Mouse (Mus musculus) cerebellum, postnatal 4 days (tissue): Measurements from ENCODE around the gene Gadd45a.
"Not testable (repeated sequence)": the region's sequence is repeated elsewhere in the genome, so short reads cannot be mapped to it uniquely, and the experiment has no call there.

Source experiments
- DNase-seq, 2 experiments: peaks; one replicate each; pipeline ENCODE4 v3.0.0; 2022; ENCODE audit warnings: low spot score in 2 of 2, mixed read lengths in 1 of 2

Gene Gadd45a

DNA sequence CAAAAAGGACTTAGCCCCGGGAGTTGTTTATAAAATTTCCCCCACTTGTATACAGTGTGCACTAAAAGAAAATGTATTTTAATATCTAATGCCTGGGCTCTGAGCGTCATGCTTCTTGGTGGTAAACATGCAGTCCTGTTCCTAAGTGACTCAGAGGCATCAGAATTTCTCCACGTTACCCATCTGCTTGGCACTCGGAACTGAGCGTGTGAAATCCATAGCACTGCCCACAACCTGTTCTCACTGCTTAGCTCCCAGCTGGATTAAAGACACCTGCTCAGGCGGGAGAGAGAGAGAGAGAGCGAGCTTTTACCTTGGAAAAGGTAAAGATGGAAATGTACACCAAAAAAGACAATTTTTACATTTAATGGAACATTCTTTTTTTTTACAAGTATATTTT is 18.3 kb downstream of the Gadd45a start:
- not testable (repeated sequence) for DNase-seq

GRCm38 (mm10) chr6:67018365-67018764 is 18.9 kb downstream of the Gadd45a start:
- DNase-seq: no peak

GRCm38 (mm10) chr6:67016520-67017111 is 20.6 kb downstream of the Gadd45a start:
- no peak for DNase-seq

GRCm38 (mm10) chr6:67015739-67016519 is 21.3 kb downstream of the Gadd45a start:
- DNase-seq: no peak

- no peak for DNase-seq
Measured at GRCm38 (mm10) chr6:67014679-67015075, 22.6 kb downstream of the Gadd45a start.

DNA sequence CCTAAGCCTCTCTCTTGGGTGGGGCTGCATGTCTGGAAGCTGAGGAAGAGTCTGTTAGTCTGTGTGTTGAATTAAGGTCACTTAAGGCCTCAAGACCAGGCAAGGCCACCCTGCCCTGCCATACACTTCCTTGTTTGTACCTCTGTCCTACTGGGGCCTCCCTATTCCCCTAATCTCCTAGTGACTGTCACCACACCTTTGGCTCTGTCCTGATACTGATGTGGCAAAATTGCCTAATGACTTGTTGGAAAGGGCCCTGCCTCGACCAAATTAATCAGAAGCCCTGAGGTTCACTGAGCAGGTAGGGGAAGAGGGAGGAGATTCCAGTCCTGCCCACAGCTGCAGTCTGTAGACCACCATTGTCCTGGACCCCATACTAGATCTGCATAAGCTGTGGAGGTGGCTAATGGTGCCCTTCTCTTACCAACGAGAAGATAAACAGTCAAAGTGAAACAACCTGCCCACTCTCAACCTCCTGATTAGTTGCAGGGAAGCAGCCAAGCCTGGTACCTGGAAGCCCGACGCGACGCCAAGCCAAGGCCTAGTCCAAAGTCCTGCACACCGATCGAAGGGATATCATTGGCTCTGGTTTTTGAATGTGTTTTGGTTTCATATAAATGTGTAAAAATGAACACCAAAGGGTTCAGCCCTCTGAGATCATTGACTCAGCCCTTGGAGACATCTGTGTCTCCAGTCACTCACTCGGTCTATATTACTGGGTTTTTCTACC is 23.1 kb downstream of the Gadd45a start:
- no peak for DNase-seq

DNA sequence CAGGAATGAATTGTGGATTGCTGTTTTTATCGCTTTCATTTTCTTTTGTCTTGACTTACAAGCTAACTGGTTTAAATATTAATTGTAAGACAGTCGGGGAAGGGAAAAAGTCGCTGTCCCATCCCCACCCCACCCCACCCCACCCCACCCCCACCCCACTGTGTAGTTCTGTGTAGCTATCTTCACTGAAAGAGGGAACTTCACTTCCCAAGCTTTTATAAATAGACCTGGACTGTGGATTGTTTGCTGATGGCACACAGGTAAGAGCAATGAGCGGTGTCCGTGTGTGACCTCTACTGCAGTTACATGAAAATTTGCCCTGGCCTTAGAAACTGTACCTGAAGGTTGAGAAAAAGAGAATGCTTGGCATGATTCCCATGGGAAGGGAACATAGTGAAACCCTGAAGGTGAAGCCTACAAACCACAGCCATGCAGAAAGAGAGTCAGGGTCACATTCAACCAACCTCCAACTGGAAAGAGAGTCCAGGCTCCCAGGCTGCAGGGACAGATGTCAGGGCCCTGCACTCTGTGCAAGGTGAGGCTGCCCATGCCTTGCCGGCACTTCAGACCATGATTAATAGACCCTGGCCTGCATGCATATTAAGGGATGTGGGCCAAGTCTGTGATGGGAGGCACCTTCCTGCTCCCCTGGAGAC is 23.8 kb downstream of the Gadd45a start:
- DNase-seq: no peak

GRCm38 (mm10) chr6:67011217-67011518 is 26.1 kb downstream of the Gadd45a start:
- DNase-seq: no peak

- no peak for DNase-seq
Measured at GRCm38 (mm10) chr6:67010370-67011216, 26.7 kb downstream of the Gadd45a start.

- no peak for DNase-seq
Measured at GRCm38 (mm10) chr6:67009888-67010287, 27.4 kb downstream of the Gadd45a start.

- DNase-seq: no peak
Measured at GRCm38 (mm10) chr6:66999800-67000199, 37.5 kb downstream of the Gadd45a start.

DNA sequence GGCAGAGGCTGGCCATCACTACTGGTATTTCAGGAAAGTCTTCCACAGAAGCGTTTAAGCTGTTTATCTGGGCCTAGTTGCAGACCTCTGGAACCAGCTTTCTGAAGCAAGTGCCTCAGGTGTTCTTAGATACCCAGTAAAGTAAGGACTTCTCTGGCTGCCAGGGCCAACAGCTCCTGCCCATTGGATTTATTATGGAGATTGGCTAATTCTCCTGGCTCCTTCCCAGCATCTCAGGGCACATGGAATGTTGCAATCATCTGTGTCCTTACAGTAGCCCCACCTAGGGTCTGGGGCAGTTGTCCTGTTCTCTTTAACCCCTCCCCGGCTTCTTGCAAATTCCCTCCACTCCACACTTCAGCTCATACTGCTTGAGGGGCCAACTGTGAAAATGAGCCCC is 38.6 kb downstream of the Gadd45a start:
- DNase-seq: no peak

- no peak for DNase-seq
Measured at GRCm38 (mm10) chr6:66996257-66996656, 41.0 kb downstream of the Gadd45a start.

- no peak for DNase-seq
Measured at GRCm38 (mm10) chr6:66995825-66996224, 41.4 kb downstream of the Gadd45a start.

DNA sequence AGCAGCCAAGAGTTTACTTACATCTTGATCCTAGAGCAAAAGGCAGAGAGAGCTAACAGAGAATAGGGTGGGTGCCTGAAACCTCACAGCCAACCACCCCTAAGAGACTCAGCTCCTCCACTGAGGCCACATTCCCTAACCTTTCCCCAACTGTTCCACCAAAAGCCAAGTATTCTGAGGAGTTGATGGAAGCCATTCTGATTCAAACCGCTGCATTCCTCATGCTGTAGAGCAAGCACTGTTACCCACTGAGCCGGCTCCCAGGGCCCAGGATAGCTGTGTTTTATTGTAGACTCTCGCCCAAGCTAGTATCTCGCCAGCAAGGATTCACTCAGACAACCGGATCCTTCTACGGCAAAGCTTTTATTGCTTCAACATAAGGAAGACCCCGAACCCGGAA is 42.3 kb downstream of the Gadd45a start:
- DNase-seq: no peak

DNA sequence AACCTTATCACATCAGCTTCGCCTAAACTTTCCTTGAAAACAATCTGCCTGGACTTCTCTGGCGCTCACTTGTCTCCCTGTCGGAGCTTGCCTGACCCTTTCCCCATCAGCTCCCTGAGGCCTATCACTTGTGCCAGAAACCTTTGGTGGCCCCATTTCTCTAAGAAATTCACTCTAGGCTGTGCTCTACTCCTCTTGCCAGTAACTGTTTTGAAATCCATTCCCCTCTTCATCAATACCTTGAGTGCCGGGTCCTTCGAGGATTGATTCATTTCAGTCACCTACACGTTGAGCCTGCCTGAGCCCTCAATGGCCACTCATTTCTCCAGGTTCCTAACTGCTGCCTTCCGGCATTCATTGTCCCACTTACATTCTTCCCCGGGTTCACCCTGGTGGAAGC is 44.5 kb downstream of the Gadd45a start:
- no peak for DNase-seq

DNA sequence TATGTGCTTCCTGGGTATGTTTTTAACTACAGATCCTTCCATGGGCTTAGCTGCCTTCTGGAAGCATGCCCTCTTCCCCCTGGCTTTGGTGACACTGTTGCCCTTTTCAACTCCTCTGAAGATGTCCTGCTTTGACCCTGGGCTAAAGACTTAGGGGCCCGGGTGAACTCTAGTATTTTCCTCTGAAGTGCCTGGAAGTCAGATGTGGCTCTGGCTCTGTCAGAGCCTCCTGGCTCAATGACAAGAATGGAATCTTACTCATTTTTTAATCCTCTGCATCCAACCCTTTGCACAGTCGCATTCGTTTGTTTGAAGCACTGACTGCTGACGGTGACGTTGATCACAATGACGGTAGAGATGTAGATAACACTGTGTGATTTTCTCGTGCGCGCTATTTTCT is 45.0 kb downstream of the Gadd45a start:
- no peak for DNase-seq

- no peak for DNase-seq
Measured at GRCm38 (mm10) chr6:66989518-66989917, 47.7 kb downstream of the Gadd45a start.

DNA sequence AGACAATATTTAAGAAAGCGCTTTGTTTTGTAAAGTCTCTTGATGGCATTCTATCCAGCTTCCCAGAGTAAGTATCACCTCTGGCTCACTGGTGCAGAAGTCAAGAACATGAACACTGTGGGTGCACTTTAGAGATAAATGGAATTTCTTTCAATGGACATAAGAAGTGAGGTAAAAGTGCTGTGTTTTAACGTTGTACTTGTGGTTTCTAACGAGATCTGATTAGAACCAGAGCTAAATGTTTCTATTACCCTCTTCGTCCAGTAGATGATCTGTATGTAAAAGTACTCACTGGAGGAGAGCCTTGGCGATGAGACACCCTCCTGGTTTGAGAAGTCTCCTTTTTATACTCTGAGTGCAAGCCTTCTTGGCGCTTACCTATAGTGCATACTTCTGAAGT is 48.2 kb downstream of the Gadd45a start:
- no peak for DNase-seq

GRCm38 (mm10) chr6:66988363-66988762 is 48.9 kb downstream of the Gadd45a start:
- no peak for DNase-seq

- DNase-seq: no peak
Measured at GRCm38 (mm10) chr6:66987643-66988042, 49.6 kb downstream of the Gadd45a start.

- DNase-seq: no peak
Measured at GRCm38 (mm10) chr6:66986063-66986462, 51.2 kb downstream of the Gadd45a start.
